Mouse (Mus musculus): Measurements from ENCODE around the gene Nuak2. TPM values are rescaled to one million over a fixed set of nuclear protein-coding genes. Genes with fewer than 3 reads are reported as not detected.

Gene Nuak2
- total RNA-seq, 4 experiments from 2014 or later, result 3.8 to 11.9 (median 5.2) TPM

- no peak for DNase-seq
Observed at GRCm38 (mm10) chr1:132381929-132382328, 66.0 kb downstream of the Nuak2 start.

Other genes with a start within 250 kb of the Nuak2 start
- gene Mfsd4a, start 248.1 kb upstream of the Nuak2 start, total RNA-seq (2022), result 10 to 100 TPM; 29.5 to 40.9 (median 32.2) TPM
- 10 to 100 TPM; 18.0 to 43.3 (median 25.4) TPM for gene Cdk18, start 176.4 kb upstream of the Nuak2 start, total RNA-seq (2022)
- gene Lemd1, start 124.7 kb upstream of the Nuak2 start, total RNA-seq (2022), result under 1 TPM in 3 of 4 experiments, not detected in 1; 0.31 to 0.46 (median 0.46) TPM
- gene AC124108.1, start 124.7 kb upstream of the Nuak2 start, total RNA-seq (2022), result under 1 TPM; 0.10 to 0.17 (median 0.14) TPM
- not detected for gene Gm10188, start 86.4 kb upstream of the Nuak2 start, total RNA-seq (2022)
- gene Klhdc8a, start 17.5 kb upstream of the Nuak2 start, total RNA-seq (2022), result 100 to 1,000 TPM; 161 to 353 (median 258) TPM
- 10 to 100 TPM; 10.3 to 13.9 (median 12.1) TPM for gene Tmcc2, start 75.2 kb downstream of the Nuak2 start, total RNA-seq (2022)
- 10 to 100 TPM; 24.4 to 39.9 (median 31.1) TPM for gene Dstyk, start 101.4 kb downstream of the Nuak2 start, total RNA-seq (2022)
- 10 to 100 TPM; 32.1 to 49.6 (median 44.7) TPM for gene Rbbp5, start 161.2 kb downstream of the Nuak2 start, total RNA-seq (2022)
- 1 to 10 TPM; 4.2 to 9.0 (median 7.1) TPM for gene Tmem81, start 190.1 kb downstream of the Nuak2 start, total RNA-seq (2022)
- under 1 TPM; 0.10 to 0.34 (median 0.18) TPM for gene Cntn2, start 227.1 kb downstream of the Nuak2 start, total RNA-seq (2022)